Mouse (Mus musculus): ENCODE data around the gene Lenep. TPM values are rescaled to one million over a fixed set of nuclear protein-coding genes. Genes with fewer than 3 reads are reported as not detected.

Gene Lenep
- 0.22 and 0.95 TPM in 2 replicates for polyA plus RNA-seq (2014; fragmentation: Nextera tagmentation; extraction: Ambion mirVana)

GRCm38 (mm10) chr3:89402693-89403092, at the start of gene Lenep:
TSS of gene Lenep (minus strand) at chr3:89402793.
- Histone ChIP-seq H3K9ac (ENCODE audit: low read depth, low read length) (no peak within 1 kb of the TSS), H3K27ac (ENCODE audit: low read depth, low read length) (no peak within 1 kb of the TSS), H3K4me3 (ENCODE audit: low read depth, low read length) (no peak within 1 kb of the TSS), H3K27me3 (ENCODE audit: control insufficient read depth, insufficient read depth, low read length) (no peaks in the 10 kb centered on the region), H3K9me3 (ENCODE audit: control insufficient read depth, low read length) (no peaks in the 10 kb centered on the region), H3K36me3 (ENCODE audit: control insufficient read depth, insufficient read depth, low read length) (no peaks in the 10 kb centered on the region), H3K4me2 (replicated peaks; ENCODE audit: low read depth, low read length) (no peak within 1 kb of the TSS), H3K4me1 (replicated peaks; ENCODE audit: control insufficient read depth, insufficient read depth, low read length) (no peaks in the 10 kb centered on the region)
- ATAC-seq (ENCODE audit: low FRiP score) = no peak
- WGBS = 75% methylated on average over 5 of the region's 5 CpGs
- DNase-seq (ENCODE audit: low spot score) = no peak

GRCm38 (mm10) chr3:89451916-89452315, 49.3 kb upstream of the Lenep start:
- no peak overlapping the region for H3K4me2 ChIP-seq (replicated peaks; ENCODE audit: low read depth, low read length)
- H3K4me1 ChIP-seq (replicated peaks; ENCODE audit: control insufficient read depth, insufficient read depth, low read length) = 0 out of 2 replicates have a peak, but pooled peaks cover 2% of the 10 kb centered on the region
- no peak overlapping the region for H3K27ac ChIP-seq (ENCODE audit: low read depth, low read length)
- DNase-seq (ENCODE audit: low spot score) (no peak), ATAC-seq (ENCODE audit: low FRiP score) (no peak)
- no peaks in the 10 kb centered on the region for H3K36me3 ChIP-seq (ENCODE audit: control insufficient read depth, insufficient read depth, low read length)
- H3K4me3 ChIP-seq (ENCODE audit: low read depth, low read length) = no peak overlapping the region
- WGBS = 88% methylated on average over 1 of the region's 1 CpGs
- H3K9me3 ChIP-seq (ENCODE audit: control insufficient read depth, low read length) = no peaks in the 10 kb centered on the region
- H3K9ac ChIP-seq (ENCODE audit: low read depth, low read length) = no peak overlapping the region
- H3K27me3 ChIP-seq (ENCODE audit: control insufficient read depth, insufficient read depth, low read length) = no peaks in the 10 kb centered on the region

- Histone ChIP-seq H3K36me3 (ENCODE audit: control insufficient read depth, insufficient read depth, low read length) (no peaks in the 10 kb centered on the region), H3K27ac (ENCODE audit: low read depth, low read length) (no peak overlapping the region), H3K4me2 (replicated peaks; ENCODE audit: low read depth, low read length) (no peak overlapping the region), H3K9me3 (ENCODE audit: control insufficient read depth, low read length) (no peaks in the 10 kb centered on the region), H3K4me1 (replicated peaks; ENCODE audit: control insufficient read depth, insufficient read depth, low read length) (no peaks in the 10 kb centered on the region), H3K9ac (ENCODE audit: low read depth, low read length) (no peak overlapping the region), H3K27me3 (ENCODE audit: control insufficient read depth, insufficient read depth, low read length) (no peaks in the 10 kb centered on the region), H3K4me3 (ENCODE audit: low read depth, low read length) (no peak overlapping the region)
- WGBS = 38% methylated on average over 7 of the region's 7 CpGs
- DNase-seq (ENCODE audit: low spot score) (peak; percentile 83), ATAC-seq (ENCODE audit: low FRiP score) (peak; percentile 60; the same call in 1 of the 2 replicates)
These were observed 46.9 kb upstream of the Lenep start for GRCm38 (mm10) chr3:89449541-89449940.

GRCm38 (mm10) chr3:89448720-89449537, 46.3 kb upstream of the Lenep start:
- Histone ChIP-seq H3K4me3 (ENCODE audit: low read depth, low read length) (no peak overlapping the region), H3K4me2 (replicated peaks; ENCODE audit: low read depth, low read length) (no peak overlapping the region), H3K27ac (ENCODE audit: low read depth, low read length) (no peak overlapping the region), H3K36me3 (ENCODE audit: control insufficient read depth, insufficient read depth, low read length) (no peaks in the 10 kb centered on the region), H3K9me3 (ENCODE audit: control insufficient read depth, low read length) (no peaks in the 10 kb centered on the region), H3K27me3 (ENCODE audit: control insufficient read depth, insufficient read depth, low read length) (no peaks in the 10 kb centered on the region), H3K4me1 (replicated peaks; ENCODE audit: control insufficient read depth, insufficient read depth, low read length) (no peaks in the 10 kb centered on the region), H3K9ac (ENCODE audit: low read depth, low read length) (no peak overlapping the region)
- ATAC-seq (ENCODE audit: low FRiP score) = no peak
- no peak for DNase-seq (ENCODE audit: low spot score)
- 69% methylated on average over 13 of the region's 13 CpGs for WGBS

GRCm38 (mm10) chr3:89440691-89441090, 38.1 kb upstream of the Lenep start:
- H3K4me1 ChIP-seq (replicated peaks; ENCODE audit: control insufficient read depth, insufficient read depth, low read length) = peaks cover 6% of the 10 kb centered on the region
- no peak for DNase-seq (ENCODE audit: low spot score)
- H3K27ac ChIP-seq (ENCODE audit: low read depth, low read length) = no peak overlapping the region
- H3K4me3 ChIP-seq (ENCODE audit: low read depth, low read length) = no peak overlapping the region
- ATAC-seq (ENCODE audit: low FRiP score) = no peak
- H3K9me3 ChIP-seq (ENCODE audit: control insufficient read depth, low read length) = no peaks in the 10 kb centered on the region
- no peaks in the 10 kb centered on the region for H3K36me3 ChIP-seq (ENCODE audit: control insufficient read depth, insufficient read depth, low read length)
- H3K9ac ChIP-seq (ENCODE audit: low read depth, low read length) = no peak overlapping the region
- no peaks in the 10 kb centered on the region for H3K27me3 ChIP-seq (ENCODE audit: control insufficient read depth, insufficient read depth, low read length)
- WGBS = 87% methylated on average over 2 of the region's 2 CpGs
- no peak overlapping the region for H3K4me2 ChIP-seq (replicated peaks; ENCODE audit: low read depth, low read length)

GRCm38 (mm10) chr3:89437269-89437668, 34.7 kb upstream of the Lenep start:
- ATAC-seq (ENCODE audit: low FRiP score) (no peak), DNase-seq (ENCODE audit: low spot score) (peak; percentile 42)
- Histone ChIP-seq H3K9ac (ENCODE audit: low read depth, low read length) (no peak overlapping the region; the same call in 1 of the 2 replicates), H3K4me2 (replicated peaks; ENCODE audit: low read depth, low read length) (peak overlapping the region; percentile 32), H3K27me3 (ENCODE audit: control insufficient read depth, insufficient read depth, low read length) (no peaks in the 10 kb centered on the region), H3K4me1 (replicated peaks; ENCODE audit: control insufficient read depth, insufficient read depth, low read length) (peaks cover 6% of the 10 kb centered on the region), H3K9me3 (ENCODE audit: control insufficient read depth, low read length) (no peaks in the 10 kb centered on the region), H3K36me3 (ENCODE audit: control insufficient read depth, insufficient read depth, low read length) (peaks cover 7% of the 10 kb centered on the region; the same call in 1 of the 2 replicates), H3K4me3 (ENCODE audit: low read depth, low read length) (peak overlapping the region; percentile 30), H3K27ac (ENCODE audit: low read depth, low read length) (no peak overlapping the region)
- WGBS = 28% methylated on average over 5 of the region's 5 CpGs

- Histone ChIP-seq H3K9ac (ENCODE audit: low read depth, low read length) (peak within 1 kb of the TSS; percentile 13; the same call in 1 of the 2 replicates), H3K27me3 (ENCODE audit: control insufficient read depth, insufficient read depth, low read length) (no peaks in the 10 kb centered on the region), H3K27ac (ENCODE audit: low read depth, low read length) (no peak within 1 kb of the TSS), H3K36me3 (ENCODE audit: control insufficient read depth, insufficient read depth, low read length) (peaks cover 7% of the 10 kb centered on the region; the same call in 1 of the 2 replicates), H3K4me2 (replicated peaks; ENCODE audit: low read depth, low read length) (peak within 1 kb of the TSS; percentile 32), H3K4me1 (replicated peaks; ENCODE audit: control insufficient read depth, insufficient read depth, low read length) (peaks cover 7% of the 10 kb centered on the region), H3K4me3 (ENCODE audit: low read depth, low read length) (peak within 1 kb of the TSS; percentile 30), H3K9me3 (ENCODE audit: control insufficient read depth, low read length) (no peaks in the 10 kb centered on the region)
- WGBS = 5% methylated on average over 16 of the region's 16 CpGs
- ATAC-seq (ENCODE audit: low FRiP score) (peak; percentile 82), DNase-seq (ENCODE audit: low spot score) (peak; percentile 78)
These were observed 33.9 kb upstream of the Lenep start, which contains the start of gene Pbxip1 for GRCm38 (mm10) chr3:89436176-89437113. TSS of gene Pbxip1 (plus strand) at chr3:89436706.

GRCm38 (mm10) chr3:89435041-89435440, 32.4 kb upstream of the Lenep start:
- Histone ChIP-seq H3K27ac (ENCODE audit: low read depth, low read length) (no peak overlapping the region), H3K4me3 (ENCODE audit: low read depth, low read length) (no peak overlapping the region), H3K27me3 (ENCODE audit: control insufficient read depth, insufficient read depth, low read length) (no peaks in the 10 kb centered on the region), H3K36me3 (ENCODE audit: control insufficient read depth, insufficient read depth, low read length) (peaks cover 7% of the 10 kb centered on the region; the same call in 1 of the 2 replicates), H3K9ac (ENCODE audit: low read depth, low read length) (no peak overlapping the region), H3K4me2 (replicated peaks; ENCODE audit: low read depth, low read length) (no peak overlapping the region), H3K9me3 (ENCODE audit: control insufficient read depth, low read length) (no peaks in the 10 kb centered on the region), H3K4me1 (replicated peaks; ENCODE audit: control insufficient read depth, insufficient read depth, low read length) (peaks cover 9% of the 10 kb centered on the region)
- ATAC-seq (ENCODE audit: low FRiP score) = no peak
- 71% methylated on average over 7 of the region's 7 CpGs for WGBS
- no peak for DNase-seq (ENCODE audit: low spot score)
